Mouse (Mus musculus) naive thymus-derived CD4-positive, alpha-beta T cell, adult 2 months (primary cell): ENCODE measurements at regions not wholly inside any gene's neighbourhood (a gene's known extent, or its start where the extent isn't known, plus 50 kb on each side); places are given as distances from the start of the nearest gene placed in this dataset.

Source experiments
- DNase-seq: peaks from one replicate; pipeline ENCODE4 v3.0.0-alpha.2; 2011; ENCODE audit warnings: low read depth

DNA sequence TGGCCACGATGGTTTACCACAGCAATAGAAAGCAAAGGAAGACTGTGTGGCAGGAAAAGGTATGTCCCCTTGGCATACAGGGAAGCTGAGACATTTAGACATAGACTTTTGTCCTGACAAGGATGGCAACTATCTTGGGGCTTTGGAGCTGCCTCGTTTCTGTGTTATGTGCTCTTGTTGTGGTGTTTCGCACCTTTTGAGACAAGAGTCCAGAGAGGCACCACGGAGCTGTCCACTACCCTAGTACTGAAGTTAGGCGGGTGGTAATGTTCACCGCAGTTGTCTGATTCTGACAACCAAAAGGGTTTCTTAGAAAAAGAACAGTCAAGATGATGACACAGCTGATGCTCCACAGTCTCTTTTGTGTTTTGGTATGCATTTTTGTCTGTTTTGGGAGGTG, 90.9 kb upstream of the Got2 start:
- no peak for DNase-seq

GRCm38 (mm10) chr8:95974889-95975288, 86.5 kb upstream of the Got2 start:
- DNase-seq = no peak

- no peak for DNase-seq
These were observed 85.9 kb upstream of the Got2 start for GRCm38 (mm10) chr8:95974231-95974630.

DNA sequence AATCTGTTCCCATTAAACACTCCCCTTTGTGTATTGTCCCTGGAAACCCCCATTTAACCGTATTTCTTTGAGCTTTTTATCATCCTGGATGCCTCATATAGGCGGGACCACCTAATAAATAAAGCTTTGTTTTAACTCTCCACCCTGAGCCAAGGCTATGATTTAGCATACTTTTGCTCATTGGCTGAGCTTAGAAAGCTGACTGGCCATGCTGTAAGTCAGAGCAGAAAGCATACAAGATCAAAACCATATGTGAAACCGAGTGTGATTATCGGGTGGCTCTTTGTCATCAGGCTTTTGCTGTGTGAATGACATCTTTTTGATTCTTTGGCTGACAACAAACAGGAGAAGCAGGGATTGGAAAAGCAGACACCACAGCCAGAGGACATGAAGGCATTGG, 85.2 kb upstream of the Got2 start:
- no peak for DNase-seq

GRCm38 (mm10) chr8:95968828-95969227, 80.5 kb upstream of the Got2 start:
- DNase-seq = no peak

DNA sequence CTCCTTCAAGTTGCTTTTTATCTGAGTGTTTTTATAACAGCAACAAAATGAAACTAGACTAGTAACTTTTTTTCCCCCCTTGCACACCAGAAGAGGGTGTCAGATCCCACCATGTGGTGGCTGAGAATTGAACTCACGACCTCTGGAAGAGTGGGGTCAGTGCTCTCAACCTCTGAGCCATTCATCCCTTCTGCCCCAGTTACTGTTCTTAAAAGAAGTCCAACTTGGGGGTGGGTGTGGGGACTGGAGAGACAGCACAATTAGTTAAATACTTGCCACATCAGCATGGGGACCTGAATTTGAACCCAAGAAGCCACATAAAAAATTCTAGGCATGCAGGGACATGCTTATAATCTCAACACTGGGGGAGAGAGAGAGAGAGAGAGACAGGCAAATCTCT, 78.1 kb upstream of the Got2 start:
- DNase-seq = no peak

- DNase-seq = no peak
These were observed 63.9 kb upstream of the Got2 start for GRCm38 (mm10) chr8:95952257-95952656.

DNA sequence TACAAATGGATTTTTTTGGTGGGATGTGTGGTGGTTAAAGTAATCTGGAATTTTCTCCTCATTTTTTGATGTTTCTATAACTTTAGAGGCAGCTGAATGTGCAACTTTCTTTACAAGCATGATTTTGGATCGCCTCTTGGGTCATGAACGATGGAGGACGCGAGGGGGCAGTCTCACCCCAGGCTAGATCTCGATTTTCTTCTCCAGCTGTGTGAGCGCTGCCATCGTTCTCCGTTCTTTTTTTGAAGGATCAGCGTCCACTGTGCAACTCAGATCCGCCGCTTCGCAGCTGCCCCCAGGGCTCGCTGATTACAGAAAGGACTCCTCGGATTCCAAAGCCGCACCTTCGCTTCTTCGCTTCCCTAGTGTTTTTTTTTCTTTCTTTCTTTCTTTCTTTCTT, 63.4 kb upstream of the Got2 start:
- peak; percentile 12 for DNase-seq
